Mouse (Mus musculus) lung, adult 2 months (tissue): ENCODE data around the gene Flot1.

Source experiments
- CTCF ChIP-seq: fragments of 200-500 bp; IDR thresholded peaks from 2 replicates; pipeline ENCODE4 v1.5.1; 2011; ENCODE audit warnings: mild to moderate bottlenecking, low read length, control low read depth; ENCODE audit not compliant: insufficient read depth
- POLR2A ChIP-seq: fragments of 200-500 bp; IDR thresholded peaks from 2 replicates; pipeline ENCODE4 v1.6.1; 2011; ENCODE audit warnings: low read depth, mild to moderate bottlenecking, control low read depth, low read length, borderline replicate concordance; ENCODE audit errors: extremely low read depth

DNA sequence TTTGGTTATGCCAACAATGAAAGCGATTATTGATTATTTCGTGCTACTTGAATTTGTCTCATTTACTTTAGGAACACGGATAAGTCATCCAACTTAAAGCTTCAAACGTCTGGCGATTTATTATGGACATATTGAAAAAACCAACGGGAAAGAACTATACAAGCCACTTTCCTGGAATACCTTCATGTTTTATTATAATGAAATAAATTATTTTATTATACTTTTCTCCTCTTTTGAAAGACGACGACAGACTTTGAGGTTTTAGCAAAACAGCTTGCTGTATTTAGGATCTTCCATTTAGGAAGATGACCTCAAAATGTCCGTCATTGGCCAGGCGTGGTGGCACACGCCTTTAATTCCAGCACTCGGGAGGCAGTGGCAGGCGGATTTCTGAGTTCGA, 17.5 kb downstream of the Flot1 start:
- no peak for TF ChIP-seq POLR2A
- no peak for TF ChIP-seq CTCF
